Mouse (Mus musculus) CD8-positive naive resting alpha-beta T cell, adult 2 months (primary cell): ENCODE measurements around the gene Nfyc.

Experiments
- DNase-seq, 2 experiments: peaks; one replicate each; pipeline ENCODE4 v3.0.0; 2022; ENCODE audit warnings: low read depth in 2 of 2, low spot score in 2 of 2

Nfyc gene

DNA sequence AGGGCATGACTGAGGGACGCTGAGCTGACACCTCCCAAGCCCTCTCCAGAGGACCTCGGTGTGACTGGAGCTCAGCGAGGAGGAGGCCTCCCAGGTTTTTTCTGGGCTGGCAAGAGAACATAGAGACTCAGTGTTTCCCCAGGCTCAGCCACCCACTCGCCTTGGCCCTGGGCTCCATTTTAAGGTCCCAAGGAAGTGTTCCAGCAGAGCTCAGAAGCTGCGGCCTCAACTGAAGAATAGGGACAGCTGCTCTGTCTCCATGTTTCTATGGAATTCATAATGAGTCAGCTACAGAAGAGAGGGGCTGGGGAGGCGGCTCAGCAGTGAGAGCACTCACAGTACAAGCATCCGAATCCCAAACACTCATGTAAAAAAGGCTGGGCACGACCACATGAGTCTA is 113.8 kb downstream of the Nfyc start:
- no peak for DNase-seq

- no peak for DNase-seq
These were observed 114.6 kb downstream of the Nfyc start for GRCm38 (mm10) chr4:120716765-120717164.

- peak in 1 of 2 experiments; percentile 9 for DNase-seq
These were observed 115.2 kb downstream of the Nfyc start for GRCm38 (mm10) chr4:120716141-120716571.

DNA sequence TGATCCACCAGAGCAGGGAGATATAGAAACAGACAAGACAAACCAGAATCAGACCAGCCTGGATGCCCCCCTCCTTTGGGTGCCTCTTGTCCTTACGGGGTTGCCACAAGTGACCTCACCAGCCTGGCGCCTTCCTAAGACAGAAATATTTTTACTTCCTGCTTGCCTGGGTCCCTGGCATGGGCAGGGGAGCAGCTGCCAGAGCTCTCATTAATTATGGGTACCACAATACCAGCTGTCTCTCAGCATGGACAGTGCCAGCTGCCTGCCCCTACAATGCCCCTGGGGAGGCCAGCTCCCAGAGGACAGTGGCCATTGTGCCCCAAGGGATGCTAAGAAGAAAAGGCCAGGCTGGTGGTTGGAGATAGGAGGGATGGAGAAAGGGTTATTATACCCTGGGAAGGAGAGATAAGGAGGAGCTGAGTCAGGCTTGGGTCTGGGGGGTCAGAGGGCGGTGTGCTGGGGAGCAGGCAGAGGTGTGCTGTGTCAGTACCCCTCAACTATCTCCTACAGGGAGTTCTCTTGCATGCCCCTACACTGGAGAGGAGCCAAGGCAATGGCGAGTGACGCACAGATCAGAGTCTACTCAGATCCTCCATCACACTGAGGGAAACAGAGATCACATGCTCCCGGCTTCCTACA is 117.4 kb downstream of the Nfyc start:
- no peak for DNase-seq

DNA sequence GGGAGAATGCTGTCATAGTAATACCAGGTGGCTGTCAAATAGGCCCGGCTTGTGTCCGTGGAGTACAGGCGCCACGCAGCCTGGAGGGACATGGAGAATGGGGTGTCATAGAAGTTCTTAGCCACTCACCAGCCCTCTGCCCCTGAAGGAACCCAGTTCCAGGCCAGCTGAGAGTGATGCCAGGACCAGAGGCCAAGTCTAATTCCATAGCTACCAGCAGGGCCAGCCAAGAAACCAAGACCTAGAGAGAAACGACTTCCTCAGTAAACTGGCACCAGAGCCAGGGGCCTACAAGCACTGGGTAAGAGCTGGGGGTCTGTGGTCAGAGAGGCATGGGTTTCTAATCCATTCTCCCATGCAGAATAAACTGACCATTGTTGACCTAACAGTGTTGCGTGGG is 118.4 kb downstream of the Nfyc start:
- no peak for DNase-seq

- no peak for DNase-seq
These were observed 119.1 kb downstream of the Nfyc start for GRCm38 (mm10) chr4:120712236-120712635.
